Mouse (Mus musculus) thymus, postnatal 25 days (tissue): ENCODE results near the gene Olfr558.

ENCODE experiments used
- DNase-seq: peaks from one replicate; pipeline ENCODE4 v3.0.0; 2022

Olfr558 gene

DNA sequence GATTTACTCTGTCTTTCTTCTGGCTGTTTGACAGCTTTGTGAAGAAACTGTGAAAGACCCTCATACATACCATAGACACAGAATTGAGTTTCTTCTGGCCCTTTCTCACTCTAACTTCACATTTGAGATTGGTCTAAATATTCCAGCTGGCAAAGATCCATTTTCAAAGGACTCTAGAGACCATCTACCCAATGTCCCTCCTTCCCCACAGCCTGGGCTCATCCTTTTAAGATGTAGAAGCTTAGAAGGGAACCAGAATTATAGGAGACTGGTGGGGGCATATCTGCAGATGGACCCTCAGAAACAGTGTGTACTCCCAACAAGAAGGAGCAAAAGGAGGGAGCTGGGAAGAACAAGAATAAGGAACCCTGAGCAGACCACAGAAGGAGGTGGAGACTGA lies at the start of gene Olfr558:
Gene Olfr558 (plus strand): TSS at position 301 of the 400 bp plus-strand sequence.
- no peak for DNase-seq

DNA sequence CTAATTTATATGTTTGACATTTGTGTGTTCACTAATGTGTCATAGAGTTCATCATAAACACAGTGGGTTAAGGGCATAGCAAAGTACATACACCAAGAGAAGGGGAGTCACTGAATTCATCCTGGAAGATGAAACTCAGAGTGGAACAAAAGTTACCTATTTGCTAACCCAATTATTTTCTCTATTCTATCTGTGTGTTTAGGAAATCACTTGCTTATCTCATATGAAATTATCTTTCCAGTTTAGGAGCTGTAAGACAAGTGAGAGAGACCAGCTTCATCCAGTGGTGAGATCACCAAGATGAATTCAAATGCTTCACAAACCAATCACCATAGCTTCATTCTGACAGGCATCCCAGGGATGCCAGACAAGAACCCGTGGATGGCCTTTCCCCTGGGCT lies 43.5 kb upstream of the Olfr558 start, which contains the start of gene Olfr555:
Gene Olfr555 (plus strand): TSS at position 301 of the 400 bp plus-strand sequence.
- no peak for DNase-seq

DNA sequence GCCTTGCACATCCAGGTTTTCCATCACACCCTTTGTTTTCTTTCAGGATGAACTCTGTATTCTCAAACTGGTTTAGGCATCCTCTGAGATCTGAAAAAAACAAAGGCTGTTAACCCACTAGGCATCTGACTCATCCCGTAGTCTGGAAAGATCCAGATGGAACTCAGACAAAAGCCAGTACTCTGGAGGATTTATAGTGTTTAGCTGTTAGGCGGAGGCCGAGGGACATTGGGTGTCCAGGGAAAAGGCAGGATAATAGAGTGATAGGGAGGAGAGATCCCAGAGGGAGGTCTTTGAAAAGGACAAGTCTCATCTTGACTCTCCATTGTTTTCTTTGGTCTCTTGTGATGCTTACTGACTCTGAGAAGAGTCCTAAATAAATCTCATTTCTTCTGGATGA lies 37.4 kb upstream of the Olfr558 start, which contains the start of gene Olfr556:
Gene Olfr556 (plus strand): TSS at position 301 of the 400 bp plus-strand sequence.
- no peak for DNase-seq

DNA sequence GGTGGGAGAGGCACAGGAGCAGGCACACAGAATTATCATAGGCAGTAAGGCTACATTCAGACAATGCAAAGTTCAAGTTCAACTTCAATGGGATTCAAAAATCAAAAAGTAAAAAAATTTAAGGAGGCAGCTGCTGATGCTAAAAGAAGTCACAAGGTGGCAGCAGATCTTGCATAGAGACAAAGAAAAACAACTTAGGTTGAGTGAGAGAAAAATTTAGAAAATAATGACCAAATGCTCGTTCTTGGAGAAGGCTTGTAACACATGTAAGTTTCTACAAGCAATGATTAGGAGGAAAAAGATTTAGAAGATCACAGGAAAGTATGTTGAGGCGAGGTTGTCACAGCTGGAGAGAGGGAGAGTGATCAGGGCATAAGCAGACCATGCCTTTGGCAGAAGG lies 36.6 kb upstream of the Olfr558 start:
- no peak for DNase-seq

DNA sequence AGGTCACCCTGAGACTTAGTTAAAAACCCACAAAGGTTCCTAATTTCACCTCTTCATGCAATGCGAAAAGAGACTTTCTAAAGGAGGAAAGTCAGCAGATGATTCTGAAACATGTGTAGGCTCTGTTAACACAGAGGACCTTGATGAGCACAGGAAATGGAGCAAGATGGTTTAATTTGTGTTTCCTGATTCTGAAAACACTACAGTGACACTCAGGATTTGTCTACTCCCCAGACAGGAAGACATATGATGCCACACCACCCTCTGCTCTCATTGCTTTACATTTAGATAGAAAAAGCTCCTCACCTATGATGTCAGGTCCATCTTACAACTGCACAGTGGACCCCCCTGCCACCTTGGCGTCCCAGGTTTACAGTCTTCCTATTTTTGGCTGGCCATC lies 25.8 kb upstream of the Olfr558 start:
- DNase-seq = no peak

DNA sequence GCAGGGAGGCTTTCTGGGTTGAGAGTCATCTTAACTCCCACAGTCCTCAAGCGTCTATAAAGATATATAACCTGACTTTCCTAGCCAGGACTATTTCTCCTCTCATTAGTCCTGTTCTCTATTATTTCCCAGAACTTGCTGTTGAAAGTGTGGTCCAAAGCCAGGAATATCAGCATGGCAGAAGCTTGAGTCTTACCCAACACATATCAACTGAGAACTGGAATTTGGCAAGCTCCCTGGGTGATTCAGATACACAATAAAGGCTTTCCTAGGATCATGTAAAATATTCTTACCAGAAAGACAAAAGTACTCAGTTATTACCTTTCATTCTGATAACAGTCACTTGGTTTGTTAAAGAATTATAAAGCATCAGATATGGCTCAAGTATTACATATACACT lies 20.1 kb upstream of the Olfr558 start:
- no peak for DNase-seq

DNA sequence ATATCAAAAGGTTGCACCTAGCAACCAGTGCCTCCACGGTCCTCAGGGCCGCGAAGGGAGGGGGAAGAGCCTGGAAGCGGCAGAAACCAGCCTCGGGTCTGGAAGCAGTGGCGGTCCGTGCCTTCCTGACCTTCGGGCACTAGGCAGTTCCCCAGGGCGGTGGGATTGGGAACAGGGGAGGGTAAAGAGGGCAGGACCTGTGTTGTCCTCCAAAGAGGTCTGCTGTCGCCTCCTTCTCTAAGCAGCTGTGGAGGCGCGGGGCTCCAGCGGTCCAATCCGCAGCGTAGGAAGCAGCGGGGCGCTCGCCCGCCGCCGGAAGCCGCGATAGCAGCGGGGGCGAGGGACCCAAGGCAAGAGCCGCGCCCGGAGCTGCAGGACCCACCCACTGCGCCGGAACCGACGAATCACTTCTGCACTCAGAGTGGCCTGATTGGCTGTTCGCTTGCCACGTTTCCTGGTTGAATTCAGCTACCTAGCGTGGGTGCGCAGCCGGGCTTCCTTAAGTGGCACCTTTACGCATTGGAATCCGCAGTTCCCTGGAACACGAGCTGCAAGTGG lies 15.0 kb upstream of the Olfr558 start, which contains the start of gene Trim68:
Gene Trim68 (minus strand): TSS at position 384 of the 558 bp plus-strand sequence.
- peak; percentile 94 for DNase-seq

DNA sequence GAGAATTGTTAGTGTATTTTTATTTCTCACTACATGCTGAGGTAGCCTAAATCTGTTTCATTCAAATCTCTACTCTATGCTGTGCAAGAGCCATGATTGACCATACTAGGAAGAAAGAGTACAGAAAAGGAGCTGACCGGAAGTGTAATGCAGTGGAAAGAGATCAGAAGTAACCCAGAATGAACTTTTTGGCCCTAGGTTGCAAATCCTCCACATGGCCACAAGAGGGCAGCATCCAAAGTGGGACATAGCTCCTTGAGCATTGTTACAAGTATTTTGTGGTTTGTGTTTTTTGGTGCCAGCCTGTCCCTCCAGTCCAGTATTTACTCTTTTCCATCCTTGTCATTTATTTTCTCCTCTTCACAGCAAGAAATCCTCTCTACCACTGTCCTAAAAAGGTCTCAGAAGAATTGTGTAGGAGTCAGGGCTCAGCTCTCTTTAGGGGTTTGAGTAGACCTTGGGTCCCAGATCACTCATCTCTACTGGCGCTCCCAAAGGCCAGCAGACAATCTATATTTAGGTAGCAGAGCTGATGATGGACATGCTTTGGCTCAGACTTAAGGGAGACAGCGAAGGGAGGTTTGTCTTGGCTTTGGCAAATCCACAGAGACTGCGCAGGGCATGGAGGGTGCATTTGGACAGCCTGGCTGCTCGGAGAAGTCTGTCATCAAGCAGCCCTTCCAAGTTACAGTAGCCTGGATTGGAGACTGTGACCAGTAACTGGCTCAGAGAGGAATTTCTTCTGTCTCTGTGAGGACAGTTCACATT lies 6.5 kb upstream of the Olfr558 start, which contains the start of gene Olfr557:
Gene Olfr557 (plus strand): TSS at position 553 of the 768 bp plus-strand sequence.
- DNase-seq = peak; percentile 23

DNA sequence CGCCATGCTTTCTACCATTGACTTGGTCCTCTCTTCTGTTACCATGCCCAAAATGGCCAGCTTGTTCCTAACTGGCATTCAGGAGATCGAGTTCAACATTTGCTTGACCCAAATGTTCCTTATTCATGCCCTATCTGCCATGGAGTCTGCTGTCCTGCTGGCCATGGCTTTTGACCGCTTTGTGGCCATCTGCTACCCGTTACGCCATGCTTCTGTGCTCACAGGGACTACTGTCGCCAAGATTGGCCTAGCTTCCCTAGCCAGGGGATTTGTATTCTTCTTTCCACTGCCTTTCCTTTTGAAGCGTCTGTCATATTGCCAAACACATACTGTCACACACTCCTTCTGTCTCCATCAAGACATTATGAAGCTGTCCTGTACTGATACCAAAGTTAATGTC lies 3.6 kb upstream of the Olfr558 start:
- DNase-seq = no peak

DNA sequence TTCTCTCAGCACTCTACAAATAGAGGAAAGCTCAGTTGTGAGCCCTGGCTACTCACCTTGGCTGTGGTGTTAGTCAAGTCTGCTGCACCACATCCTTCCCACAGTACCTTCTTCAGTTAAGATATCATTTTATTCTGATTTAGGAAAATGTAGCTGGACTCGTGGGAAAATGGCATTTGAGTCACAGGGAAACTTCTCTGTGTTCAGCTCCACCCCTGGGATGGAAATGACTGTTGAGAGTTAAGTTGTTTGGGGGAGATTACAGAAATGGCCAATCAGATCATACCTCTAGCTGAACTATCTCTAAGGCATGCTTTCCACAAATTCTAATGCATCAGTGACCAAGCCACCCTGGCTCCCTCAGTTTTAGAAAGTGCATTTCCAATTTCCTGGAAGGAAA lies 17.0 kb downstream of the Olfr558 start, which contains the start of gene Olfr33:
Gene Olfr33 (minus strand): TSS at position 101 of the 400 bp plus-strand sequence.
- DNase-seq = no peak

DNA sequence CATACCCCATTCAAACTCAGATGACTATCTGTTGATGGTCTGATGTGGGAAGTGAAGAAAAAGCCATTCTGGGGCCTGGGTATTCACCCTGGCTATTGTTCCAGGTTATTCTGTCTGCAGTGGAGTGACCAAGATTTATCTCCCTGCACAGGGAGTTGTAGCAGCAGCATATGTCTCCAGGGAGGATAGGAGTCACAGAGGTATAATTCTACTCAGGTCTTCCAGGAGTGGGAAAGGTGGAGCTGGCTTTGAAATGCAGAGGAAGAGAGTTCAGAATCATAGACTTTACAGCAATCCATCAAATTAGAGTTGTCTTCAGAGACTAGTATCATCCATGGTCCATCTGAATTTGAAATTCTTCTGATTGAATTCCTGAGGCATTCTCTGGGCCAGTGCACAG lies 25.4 kb downstream of the Olfr558 start, which contains the start of gene Olfr559:
Gene Olfr559 (minus strand): TSS at position 101 of the 400 bp plus-strand sequence.
- DNase-seq = no peak

DNA sequence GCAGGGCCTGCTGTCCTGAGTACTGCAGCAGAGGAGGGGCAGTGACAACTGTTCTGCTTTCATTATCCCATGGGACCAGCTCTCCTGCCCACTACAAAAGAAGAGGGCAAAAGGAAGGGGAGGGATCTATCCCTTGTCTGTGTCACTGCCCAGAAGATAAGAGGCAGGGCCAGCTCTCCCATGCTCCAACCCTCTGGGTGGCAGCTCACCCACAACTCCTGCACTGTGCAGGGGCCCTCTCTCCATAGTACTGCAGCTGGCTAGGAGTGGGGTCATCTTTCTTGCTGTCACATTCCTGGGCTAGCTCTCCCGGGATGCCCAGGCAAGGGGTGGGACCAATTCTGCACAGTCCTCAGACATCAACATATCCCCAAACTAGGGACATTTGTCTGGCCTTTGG lies 31.8 kb downstream of the Olfr558 start:
- DNase-seq = no peak

DNA sequence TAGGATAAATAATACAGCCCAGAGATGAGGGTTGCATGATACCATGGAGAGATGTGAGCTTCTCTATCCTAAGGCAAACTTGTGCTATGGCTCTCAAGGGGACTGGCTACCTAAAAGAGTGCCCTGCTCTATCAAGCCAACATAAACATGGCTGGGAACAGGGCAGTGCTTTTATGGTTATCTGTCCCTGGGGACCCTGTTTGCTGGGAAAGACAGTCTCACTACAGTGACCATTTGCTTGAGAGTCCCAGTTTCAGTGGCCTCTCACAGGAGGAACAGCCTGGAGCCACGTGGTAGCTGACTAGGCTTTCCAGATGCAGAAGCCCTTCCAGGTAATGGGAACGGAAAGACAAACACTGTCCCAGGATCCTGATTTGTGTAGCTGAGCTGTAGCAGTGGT lies 35.7 kb downstream of the Olfr558 start:
- DNase-seq = no peak

DNA sequence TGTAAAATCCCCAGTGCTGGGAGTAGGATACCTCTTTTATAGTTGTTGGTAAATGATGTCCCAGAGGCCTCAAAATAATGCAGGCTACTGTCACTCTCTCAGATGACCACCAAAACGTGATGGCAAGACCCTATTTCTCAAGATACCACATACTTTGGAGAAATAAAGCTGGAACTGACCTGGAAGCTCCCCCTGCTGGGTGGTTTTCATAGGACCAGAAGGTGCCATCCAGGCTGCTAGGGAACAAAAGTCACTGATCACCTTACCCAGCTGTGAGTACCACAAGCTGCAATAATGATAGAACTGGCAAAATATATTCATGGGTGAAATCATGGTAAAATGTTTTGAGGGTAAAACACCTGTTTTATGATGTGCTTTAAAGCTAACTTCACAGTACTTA lies 50.1 kb downstream of the Olfr558 start:
- no peak for DNase-seq

DNA sequence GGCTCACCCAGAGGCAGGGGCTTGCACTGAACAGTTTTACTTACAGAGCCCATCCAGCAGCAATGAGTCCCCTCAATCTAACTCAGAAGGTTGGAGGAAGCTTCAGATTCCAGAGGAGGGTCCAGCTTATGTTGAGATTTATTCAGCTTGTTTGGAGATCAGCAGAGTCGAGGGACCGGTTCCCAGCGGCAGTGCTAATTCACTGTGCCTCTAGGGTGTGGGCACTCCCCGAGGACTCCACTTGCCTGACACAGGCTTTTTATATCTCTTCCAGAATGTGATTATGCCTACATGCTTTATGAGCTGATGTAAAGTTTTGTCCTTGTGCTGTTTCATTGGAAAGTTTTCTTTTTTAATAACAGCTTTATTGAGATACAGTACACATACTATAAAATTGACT lies 57.3 kb downstream of the Olfr558 start, which contains the start of the genes Olfr560 and Olfr78:
Gene Olfr560 (minus strand): TSS at position 101 of the 400 bp plus-strand sequence.
Gene Olfr78 (minus strand): TSS at position 206 of the 400 bp plus-strand sequence.
- no peak for DNase-seq
